Mouse (Mus musculus): ENCODE measurements around the gene Gm49342.
"Not testable (repeated sequence)": the region's sequence is repeated elsewhere in the genome, so short reads cannot be mapped to it uniquely, and the experiment has no call there.

- not testable (repeated sequence) for TF ChIP-seq POLR2A (IDR thresholded peaks at IDR 0.05; ENCODE audit: low read depth, low read length); CTCF (IDR thresholded peaks at IDR 0.05; ENCODE audit: extremely low read depth, insufficient read length, insufficient replicate concordance, low read depth, low read length)
These were observed 28.7 kb downstream of the Gm49342 start for GRCm38 (mm10) chr14:50973054-50973453.
